Mouse (Mus musculus) right cerebral cortex, adult 2 months (tissue): ENCODE data around the gene ccdc198.

Experiments
- DNase-seq, 2 experiments: peaks; one replicate each; pipeline ENCODE4 v3.0.0; 2021 to 2022; ENCODE audit warnings: low spot score in 2 of 2

ccdc198 gene

GRCm38 (mm10) chr14:49197031-49197527, 48.2 kb downstream of the ccdc198 start:
- no peak for DNase-seq

- DNase-seq, result no peak
Observed at GRCm38 (mm10) chr14:49186270-49186669, 59.0 kb downstream of the ccdc198 start.

GRCm38 (mm10) chr14:49179736-49180135, 65.5 kb downstream of the ccdc198 start:
- DNase-seq, result no peak

DNA sequence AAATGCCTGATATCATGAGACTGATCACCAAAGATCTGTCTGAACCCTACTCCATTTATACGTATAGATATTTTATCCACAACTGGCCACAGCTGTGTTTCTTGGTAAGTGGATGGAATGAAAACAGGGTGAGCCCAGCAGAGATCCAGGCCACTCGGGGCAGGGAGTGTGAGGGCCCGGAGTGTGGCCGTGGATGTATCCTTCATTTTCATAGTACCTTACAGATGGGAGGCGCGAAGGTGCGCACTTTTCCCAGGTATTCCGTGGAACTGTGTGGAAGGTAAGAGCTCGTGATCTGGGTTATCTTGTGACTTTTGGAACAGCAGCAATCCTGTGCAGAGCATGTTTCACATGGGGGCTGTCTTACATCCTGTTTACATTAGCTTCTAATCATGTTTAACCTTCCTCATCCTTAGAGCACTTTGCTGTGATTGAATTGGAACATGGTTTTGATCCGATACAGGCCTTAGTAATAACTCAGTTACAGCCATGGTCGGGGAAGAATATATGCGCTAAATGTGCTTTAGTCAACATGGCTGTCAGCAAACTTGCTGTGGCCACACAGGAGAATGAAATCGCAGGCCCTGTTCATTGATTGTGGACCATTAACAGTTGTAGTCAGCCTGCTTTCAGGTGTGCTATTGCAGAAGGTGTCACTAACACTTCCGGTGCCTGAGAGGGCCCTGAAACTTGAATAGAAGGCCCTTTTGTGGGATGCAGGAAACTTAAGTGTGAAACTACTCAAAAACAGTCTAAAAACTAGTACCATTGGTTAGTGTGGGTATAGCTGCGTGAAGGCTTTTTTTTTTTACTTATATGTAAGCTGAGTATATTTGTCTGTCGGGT, 71.8 kb downstream of the ccdc198 start:
- no peak for DNase-seq

DNA sequence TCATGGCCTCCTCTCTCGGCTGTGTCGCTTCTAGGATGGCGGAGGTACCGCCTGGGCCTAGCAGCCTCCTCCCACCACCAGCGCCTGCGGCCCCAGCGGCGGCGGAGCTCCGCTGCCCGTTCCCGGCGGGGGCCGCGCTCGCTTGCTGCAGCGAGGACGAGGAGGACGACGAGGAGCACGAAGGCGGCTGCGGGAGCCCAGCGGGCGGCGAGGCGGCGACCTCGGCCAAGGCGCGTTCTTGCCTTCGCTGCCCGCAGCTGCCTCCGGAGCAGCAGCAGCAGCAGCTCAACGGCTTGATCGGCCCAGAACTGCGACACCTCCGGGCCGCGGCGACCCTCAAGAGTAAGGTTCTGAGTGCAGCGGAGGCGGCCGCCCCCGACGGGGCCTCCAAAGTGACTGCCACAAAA, 72.7 kb downstream of the ccdc198 start:
- peak; percentile 25 to 58 for DNase-seq

- DNase-seq, result peak; percentile 93
Observed at GRCm38 (mm10) chr14:49171867-49172581, 73.2 kb downstream of the ccdc198 start, which contains the start of gene Naa30. Gene Naa30 (plus strand): TSS chr14:49172226.

DNA sequence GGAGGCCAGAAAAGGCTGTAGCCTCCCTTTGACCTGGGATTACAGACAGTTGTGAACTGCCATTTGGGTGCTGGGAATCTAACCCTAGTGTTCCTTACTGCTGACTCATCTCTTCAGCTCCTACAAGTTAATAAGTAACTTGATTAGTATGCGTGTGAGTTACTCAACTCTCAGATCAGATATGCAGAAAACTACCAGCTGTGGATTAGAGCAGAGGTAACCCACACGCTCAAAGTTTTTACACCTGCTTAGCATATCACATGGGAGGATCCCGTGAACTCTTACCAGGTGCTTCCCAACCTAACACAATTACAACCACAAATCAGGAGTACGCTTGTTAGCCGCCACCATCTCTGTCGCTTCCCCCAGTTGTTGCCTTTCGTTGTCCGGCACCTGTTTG, 74.0 kb downstream of the ccdc198 start:
- no peak for DNase-seq
